Mouse (Mus musculus) adipocyte (in vitro differentiated cells): ENCODE measurements around the gene Hat1.
"Not testable (repeated sequence)": the region's sequence is repeated elsewhere in the genome, so short reads cannot be mapped to it uniquely, and the experiment has no call there.

Source experiments
- DNase-seq: peaks from one replicate; pipeline ENCODE4 v3.0.0-alpha.2; 2016; ENCODE audit warnings: low spot score

Hat1 gene

GRCm38 (mm10) chr2:71388951-71389763 lies at the start of gene Hat1:
Gene Hat1, plus strand, starts transcription at chr2:71388958.
- peak; percentile 98 for DNase-seq

DNA sequence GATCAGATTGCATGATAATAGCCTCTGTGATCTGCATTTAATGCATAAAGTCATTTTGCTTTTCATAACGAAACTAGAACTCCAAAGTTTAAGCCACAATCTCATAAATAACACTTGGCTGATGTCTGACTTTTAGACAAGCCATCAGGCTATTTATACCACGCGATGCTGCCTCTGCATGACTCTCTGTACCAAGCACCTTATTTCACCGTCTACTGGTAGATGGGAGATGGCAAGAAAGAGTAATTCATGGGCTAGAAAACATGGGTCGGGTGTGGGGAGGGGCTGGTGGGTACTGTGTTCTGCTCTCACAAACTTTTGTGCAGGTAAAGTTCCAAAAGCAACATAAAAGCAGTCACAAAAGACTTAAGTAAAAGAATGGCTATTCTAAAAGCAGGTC lies 48.6 kb upstream of the Hat1 start:
- no peak for DNase-seq

DNA sequence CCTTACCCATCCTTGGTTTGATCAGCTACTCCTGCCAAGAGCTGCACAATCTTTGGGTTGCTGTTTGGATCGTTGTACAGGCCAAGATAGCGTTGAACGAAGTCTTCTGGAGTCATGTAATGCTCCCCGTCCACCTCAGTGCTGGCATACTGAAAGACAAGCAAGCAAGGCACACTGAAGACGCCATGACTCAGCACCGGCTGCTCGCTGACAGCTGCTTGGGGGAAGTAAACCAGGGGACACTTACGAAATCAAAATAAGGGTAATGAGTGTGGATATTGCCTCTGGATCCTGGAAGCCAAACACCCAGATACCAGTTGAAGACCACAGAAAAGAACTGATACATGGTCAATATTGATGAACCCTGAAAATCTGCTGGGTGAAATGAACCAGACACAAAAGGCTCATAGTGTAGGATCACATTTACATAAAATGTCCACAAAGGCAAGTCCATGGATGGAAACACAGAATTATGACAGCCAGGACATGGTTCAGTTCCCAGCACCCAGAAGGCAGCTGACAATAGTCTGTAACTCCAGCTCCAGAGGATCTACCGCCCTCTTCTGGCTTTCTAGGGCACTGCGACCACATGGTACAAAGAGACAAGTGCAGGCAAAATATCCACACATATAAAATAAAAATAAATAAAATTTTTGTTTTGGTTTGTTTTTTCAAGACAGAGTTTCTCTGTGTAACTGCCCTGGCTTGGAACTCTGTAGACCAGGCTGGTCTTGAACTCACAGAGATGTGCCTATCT lies 44.7 kb upstream of the Hat1 start:
- DNase-seq = no peak

GRCm38 (mm10) chr2:71347160-71347559 lies 41.6 kb upstream of the Hat1 start:
- DNase-seq = no peak

DNA sequence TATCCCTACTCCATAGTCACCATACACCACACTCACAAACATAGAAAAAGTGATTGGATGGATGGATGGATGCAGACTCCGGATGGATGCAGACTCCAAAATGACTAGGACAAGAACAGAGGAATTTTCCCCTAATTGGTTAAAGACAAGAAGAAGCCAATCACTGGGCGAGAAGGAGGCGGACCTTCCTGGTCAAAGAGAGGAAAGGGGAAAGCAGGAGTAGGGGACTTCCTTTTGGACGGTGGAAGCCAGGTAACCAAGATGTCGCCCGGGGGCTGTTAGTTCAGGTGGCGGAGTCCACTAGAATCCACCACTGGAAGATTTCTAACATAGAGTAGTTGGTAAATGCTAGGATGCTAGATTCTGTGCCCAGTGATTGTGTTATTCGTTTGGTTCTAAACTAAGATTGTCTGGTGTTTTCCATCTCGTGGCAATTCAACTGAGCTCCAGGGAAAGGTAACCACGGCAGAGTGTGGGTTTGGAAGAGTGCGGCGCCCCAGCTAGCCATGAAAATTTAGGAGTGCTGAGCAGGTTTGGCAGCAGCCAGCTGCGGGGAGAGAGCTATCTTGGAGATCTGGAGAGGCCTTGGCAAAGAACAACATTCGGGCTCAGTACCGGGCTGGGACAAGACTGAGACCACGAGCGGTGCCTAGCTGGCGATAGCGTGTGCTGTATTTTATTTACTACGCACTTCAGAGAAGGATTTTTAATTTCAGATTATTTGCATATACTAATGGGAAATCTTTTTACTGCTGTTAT lies 40.8 kb upstream of the Hat1 start:
- no peak for DNase-seq

GRCm38 (mm10) chr2:71349511-71349910 lies 39.2 kb upstream of the Hat1 start:
- no peak for DNase-seq

GRCm38 (mm10) chr2:71350181-71350580 lies 38.6 kb upstream of the Hat1 start:
- no peak for DNase-seq

DNA sequence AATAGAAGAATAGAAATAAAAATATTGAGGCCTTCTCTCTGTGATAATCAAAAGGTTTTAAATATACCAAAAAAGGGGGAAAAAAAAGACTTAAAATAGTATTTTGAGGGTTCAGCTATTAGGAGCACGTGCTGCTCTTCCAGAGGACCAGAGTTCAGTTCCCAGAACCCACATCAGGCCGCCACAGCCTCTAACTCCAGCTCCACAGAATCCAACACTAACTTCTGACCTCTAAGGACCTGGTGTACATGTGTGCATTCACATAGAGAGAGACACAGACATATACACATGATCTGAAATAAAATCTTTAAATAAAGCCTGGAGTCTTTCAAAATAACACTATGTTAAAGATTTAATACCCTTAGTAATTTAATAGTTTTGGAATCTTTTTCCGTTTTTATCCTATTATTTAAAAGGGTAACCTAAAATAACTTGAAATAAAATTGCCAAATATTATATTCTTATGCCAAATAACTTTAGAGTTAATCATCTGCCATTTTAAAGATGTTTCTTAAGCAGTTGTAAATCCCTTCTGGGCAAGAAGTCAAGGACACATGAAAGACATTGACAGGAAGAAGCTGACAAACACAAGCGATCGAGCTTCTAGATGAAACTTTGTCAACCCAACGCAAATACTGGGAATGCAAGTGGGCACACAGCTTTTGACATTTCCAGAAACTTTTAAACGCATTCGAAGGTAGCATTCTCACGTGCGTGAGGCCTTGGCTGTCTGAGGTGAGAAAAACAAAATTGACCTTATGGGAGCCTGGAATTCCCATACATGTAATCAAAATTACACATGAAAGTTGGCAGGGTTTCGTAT lies 37.6 kb upstream of the Hat1 start:
- no peak for DNase-seq

DNA sequence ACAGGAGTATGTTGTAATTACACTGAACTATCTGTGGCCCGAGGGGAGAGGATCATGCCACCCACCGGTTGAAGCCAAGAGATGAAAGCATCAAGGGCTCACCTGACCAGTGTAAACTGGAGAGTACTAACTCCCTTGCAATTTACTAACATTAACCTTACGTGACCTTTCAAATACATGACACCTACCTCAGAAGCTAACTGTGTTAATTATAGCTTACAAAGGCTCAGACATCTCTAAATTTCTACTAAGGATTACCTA lies 37.1 kb upstream of the Hat1 start:
- DNase-seq = no peak

- no peak for DNase-seq
Measured at GRCm38 (mm10) chr2:71353306-71354054, 35.3 kb upstream of the Hat1 start.

DNA sequence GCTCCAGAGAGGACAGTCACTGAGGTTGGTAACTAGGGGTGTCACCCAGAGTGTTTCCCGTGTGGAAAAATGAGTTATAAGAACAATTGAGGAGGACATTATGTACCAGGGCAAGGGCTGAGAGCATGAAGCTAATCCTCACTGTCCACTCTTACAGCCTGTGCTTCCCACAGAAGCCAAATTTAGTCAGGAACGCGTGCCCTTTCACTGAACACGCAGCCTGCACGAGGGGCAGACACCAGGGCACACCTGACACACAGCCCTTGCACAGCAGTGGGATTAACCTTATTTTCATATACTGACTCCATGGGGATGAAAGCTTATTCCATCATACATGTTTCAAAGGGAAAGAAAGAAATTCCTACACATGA lies 34.7 kb upstream of the Hat1 start:
- no peak for DNase-seq

GRCm38 (mm10) chr2:71358347-71358746 lies 30.4 kb upstream of the Hat1 start:
- DNase-seq = no peak

- DNase-seq = no peak
Measured at GRCm38 (mm10) chr2:71360192-71360591, 28.6 kb upstream of the Hat1 start.

DNA sequence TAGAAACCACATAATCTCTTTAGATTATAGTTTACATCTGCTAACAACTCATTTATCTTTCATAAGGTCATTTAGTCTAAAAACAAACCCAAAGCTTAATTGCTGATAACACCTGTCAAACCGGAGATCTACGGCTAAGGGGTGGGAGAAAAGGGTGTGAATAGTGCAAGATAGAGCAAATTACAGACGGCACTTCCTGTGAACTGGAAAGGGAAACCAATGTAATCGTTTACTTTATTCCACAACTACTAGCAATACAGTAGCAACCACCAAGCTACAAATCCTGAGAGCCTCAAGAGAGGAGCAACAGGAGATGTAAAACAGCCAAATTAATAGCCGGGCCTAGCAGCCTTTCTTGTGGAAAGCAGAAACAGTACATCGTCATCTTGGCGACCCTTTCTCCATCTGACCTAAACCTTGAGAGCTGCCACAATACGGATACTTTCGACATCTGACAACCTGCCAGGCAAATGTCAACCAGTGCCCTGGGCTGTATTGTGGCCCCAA lies 22.1 kb upstream of the Hat1 start:
- no peak for DNase-seq

DNA sequence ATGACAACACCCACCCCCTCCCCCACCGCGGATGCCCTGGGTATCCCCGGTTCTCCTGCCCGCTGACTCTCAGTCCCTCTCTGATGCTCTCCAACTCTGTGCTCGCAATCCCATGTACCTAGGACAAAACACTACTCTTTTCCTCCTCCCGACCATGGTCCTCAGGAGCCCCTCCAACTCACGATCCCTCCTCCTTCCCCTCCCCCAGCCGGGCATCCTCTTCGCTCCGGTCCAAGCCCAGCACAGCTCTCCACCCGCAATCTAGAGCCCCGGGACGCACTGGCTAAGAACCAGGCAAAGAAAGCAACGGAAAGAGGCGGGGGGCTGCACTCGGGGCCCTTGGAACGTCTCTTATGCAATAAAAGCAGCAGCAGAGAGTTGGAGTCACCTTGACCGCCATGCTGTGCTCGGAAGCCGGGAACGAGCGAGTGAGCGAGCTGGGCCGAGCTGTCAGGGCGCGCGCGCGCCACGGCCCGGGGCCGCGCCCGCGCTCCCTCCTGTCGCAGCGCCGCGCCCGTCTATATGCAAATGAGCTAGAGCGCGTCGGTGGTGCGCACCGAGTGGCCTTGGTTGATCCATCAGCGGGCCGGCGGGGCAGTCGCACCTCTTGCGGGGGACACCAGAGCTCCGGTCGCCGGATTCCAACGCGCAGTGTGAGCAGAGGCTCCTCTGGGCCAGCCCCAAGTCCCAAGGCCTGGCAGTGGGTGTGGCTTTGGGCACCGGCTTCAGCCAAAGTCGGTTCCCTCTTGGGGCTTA lies 21.5 kb upstream of the Hat1 start, which contains the start of gene Slc25a12:
Gene Slc25a12, minus strand, starts transcription at position 625 of the 756 bp plus-strand sequence.
- DNase-seq = peak; percentile 88

DNA sequence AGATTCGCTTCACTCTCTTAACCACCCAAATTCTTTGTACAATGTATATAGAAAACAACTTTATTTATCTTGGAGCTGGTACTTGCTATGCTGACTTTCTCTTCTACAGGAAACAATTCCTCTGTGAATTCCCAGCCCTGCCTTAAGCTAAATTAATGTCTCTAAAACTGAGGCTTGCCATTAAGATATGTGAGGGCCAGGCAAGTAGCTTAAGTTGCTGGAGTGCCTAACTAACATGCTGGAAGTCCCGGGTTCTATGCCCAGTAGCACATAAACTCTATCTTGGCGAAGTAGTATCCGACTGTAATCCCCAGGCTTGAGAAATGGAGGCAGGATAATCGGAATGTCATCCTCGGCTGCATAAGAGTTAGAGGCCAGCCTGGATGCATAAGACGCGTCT lies 20.7 kb upstream of the Hat1 start:
- DNase-seq = no peak

GRCm38 (mm10) chr2:71371790-71372189 lies 17.0 kb upstream of the Hat1 start:
- DNase-seq = peak; percentile 44

GRCm38 (mm10) chr2:71372261-71372660 lies 16.5 kb upstream of the Hat1 start:
- not testable (repeated sequence) for DNase-seq

- DNase-seq = no peak
Measured at GRCm38 (mm10) chr2:71374275-71375155, 14.2 kb upstream of the Hat1 start.
